ENCODE assay signal across 8 mouse cellular contexts in genomic region chr9:86951958-86952509, GRCm38 (mm10).
DNase-seq lines count a peak whose midpoint lies in the region; ATAC-seq and TF ChIP-seq lines count a peak whose summit lies in the region.
"Had no signal": no experiment of that assay in that cellular context is flagged by ENCODE, and none has a peak within 500 bp of the region (broad histone marks: within the 10 kb centered on the region; RNA-seq: fewer than 3 reads in every experiment).

No protein-coding gene starts in this region.

- no peaks in the 10 kb centered on the region for H3K79me2 ChIP-seq in heart, adult 2 months (replicated peaks; ENCODE audit: control insufficient read depth, insufficient read depth, low read length)

- 24% methylated on average over 11 of the region's 11 CpGs for WGBS in heart, adult 2 months
- 44% methylated on average over 11 of the region's 11 CpGs for WGBS in limb, embryonic 13.5 days
- 71% methylated on average over 11 of the region's 11 CpGs for WGBS in thymus, adult 2 months

- intact Hi-C loops in heart, adult 2 months (cut with DNase I), result no loop called here

- H3K4me1 ChIP-seq in heart, adult 2 months (ENCODE audit: control insufficient read depth, insufficient read depth, low read length), result no peaks in the 10 kb centered on the region; the same call in 1 of the 2 replicates
- H3K4me1 ChIP-seq in limb, embryonic 13.5 days, result peaks cover 14% of the 10 kb centered on the region
- H3K4me1 ChIP-seq in thymus, adult 2 months (replicated peaks; ENCODE audit: control insufficient read depth, insufficient read depth, low read length), result no peaks in the 10 kb centered on the region

- no peaks in the 10 kb centered on the region for H3K27me3 ChIP-seq in heart, adult 2 months (ENCODE audit: control insufficient read depth, insufficient read depth, low read length)
- no peaks in the 10 kb centered on the region for H3K27me3 ChIP-seq in limb, embryonic 13.5 days
- no peaks in the 10 kb centered on the region for H3K27me3 ChIP-seq in thymus, adult 2 months (ENCODE audit: control insufficient read depth, insufficient read depth, low read length)

- H3K9me3 ChIP-seq in limb, embryonic 13.5 days, result no peaks in the 10 kb centered on the region

- no peak for TF ChIP-seq CTCF in heart, adult 2 months (IDR thresholded peaks at IDR 0.05)
- TF ChIP-seq CTCF in thymus, adult 2 months (IDR thresholded peaks at IDR 0.05; ENCODE audit: borderline replicate concordance, control insufficient read depth, extremely low read depth, insufficient read depth, low read length, poor library complexity), result no peak

- H3K36me3 ChIP-seq in heart, adult 2 months (ENCODE audit: control insufficient read depth, insufficient read depth, low read length), result no peaks in the 10 kb centered on the region; the same call in 1 of the 2 replicates
- H3K36me3 ChIP-seq in limb, embryonic 13.5 days, result no peaks in the 10 kb centered on the region
- no peaks in the 10 kb centered on the region for H3K36me3 ChIP-seq in thymus, adult 2 months (ENCODE audit: control insufficient read depth, insufficient read depth, low read length)

- no peak for TF ChIP-seq EP300 in heart, adult 2 months (IDR thresholded peaks at IDR 0.05; ENCODE audit: insufficient read depth, low read depth, low read length)

- H3K27ac ChIP-seq in heart, adult 2 months, result peak overlapping the region; percentile 23; the same call in 1 of the 2 replicates
- H3K27ac ChIP-seq in limb, embryonic 13.5 days, result no peak overlapping the region
- H3K27ac ChIP-seq in thymus, adult 2 months (ENCODE audit: control insufficient read depth, insufficient read depth, low read length), result no peak overlapping the region

- peak; percentile 25 to 30 for DNase-seq in right cerebral cortex, postnatal 10 days (ENCODE audit: low spot score in 2 of 2)
- no peak for DNase-seq in right cerebral cortex, postnatal 4 days
- peak in 1 of 2 experiments; percentile 10 for DNase-seq in heart, adult 2 months
- DNase-seq in cerebellum, postnatal 14 days, result no peak
- no peak for DNase-seq in thymus, adult 2 months
- DNase-seq in frontal cortex, postnatal 25 days (ENCODE audit: low spot score in 2 of 2), result no peak
- DNase-seq: adrenal gland, postnatal 25 days had no signal

- H3K4me3 ChIP-seq in heart, adult 2 months, result no peak overlapping the region
- no peak overlapping the region for H3K4me3 ChIP-seq in limb, embryonic 13.5 days
- H3K4me3 ChIP-seq in thymus, adult 2 months (ENCODE audit: control insufficient read depth, insufficient read depth, low read length), result no peak overlapping the region

- no peak overlapping the region for H3K4me2 ChIP-seq in limb, embryonic 13.5 days (replicated peaks)

- no peak for TF ChIP-seq POLR2A in heart, adult 2 months (IDR thresholded peaks at IDR 0.05; ENCODE audit: insufficient read depth, low read depth, low read length)
- TF ChIP-seq POLR2A in thymus, adult 2 months (IDR thresholded peaks at IDR 0.05; ENCODE audit: control insufficient read depth, extremely low read depth, insufficient read depth, low read length, poor library complexity), result no peak

- ATAC-seq in limb, embryonic 13.5 days (ENCODE audit: low FRiP score, low read depth), result peak; percentile 69; the same call in 1 of the 2 replicates

- H3K9ac ChIP-seq in heart, adult 2 months (ENCODE audit: low read depth, low read length), result no peak overlapping the region
- no peak overlapping the region for H3K9ac ChIP-seq in limb, embryonic 13.5 days

Comparison
In these comparisons a context has a peak if more than half of its experiments do, and no peak if none do; other contexts are left out.
1. DNase-seq: peak in right cerebral cortex, postnatal 10 days (2 of 2); none in right cerebral cortex, postnatal 4 days (single experiment), cerebellum, postnatal 14 days (0 of 2), thymus, adult 2 months (single experiment) and frontal cortex, postnatal 25 days (0 of 2).